Mouse (Mus musculus): Measurements from ENCODE around the gene Ulk4.

DNA sequence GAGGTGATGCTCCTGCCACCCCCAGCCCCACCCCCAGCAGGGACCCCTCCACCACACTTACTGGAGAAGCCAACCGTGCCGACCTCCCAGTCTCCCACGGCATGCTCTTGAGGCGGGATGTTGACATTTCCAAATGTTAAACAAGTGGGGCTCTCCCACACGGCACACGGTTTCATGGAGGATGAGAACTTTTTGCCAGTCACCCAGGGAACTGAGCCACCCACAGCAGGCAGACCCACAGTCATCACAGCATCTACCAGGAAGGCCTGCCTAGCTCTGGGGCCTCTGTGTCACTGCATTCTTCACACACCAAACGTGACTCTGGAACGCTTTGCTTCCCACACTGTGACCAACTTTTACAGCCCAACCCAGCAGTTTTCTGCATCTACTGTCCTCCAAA lies 152.3 kb downstream of the Ulk4 start:
- TF ChIP-seq CTCF (IDR thresholded peaks at IDR 0.05; ENCODE audit: borderline replicate concordance, insufficient read depth, low read length): no peak
- TF ChIP-seq POLR2A (IDR thresholded peaks at IDR 0.05; ENCODE audit: low read depth, low read length): no peak
